Mouse (Mus musculus): ENCODE measurements around the gene Gtpbp4. TPM values are rescaled to one million over a fixed set of nuclear protein-coding genes. Genes with fewer than 3 reads are reported as not detected.
"Not testable (repeated sequence)": the region's sequence is repeated elsewhere in the genome, so short reads cannot be mapped to it uniquely, and the experiment has no call there.

Gtpbp4 gene
- polyA plus RNA-seq, 1 experiment from 2014 or later, result 48.4 TPM

DNA sequence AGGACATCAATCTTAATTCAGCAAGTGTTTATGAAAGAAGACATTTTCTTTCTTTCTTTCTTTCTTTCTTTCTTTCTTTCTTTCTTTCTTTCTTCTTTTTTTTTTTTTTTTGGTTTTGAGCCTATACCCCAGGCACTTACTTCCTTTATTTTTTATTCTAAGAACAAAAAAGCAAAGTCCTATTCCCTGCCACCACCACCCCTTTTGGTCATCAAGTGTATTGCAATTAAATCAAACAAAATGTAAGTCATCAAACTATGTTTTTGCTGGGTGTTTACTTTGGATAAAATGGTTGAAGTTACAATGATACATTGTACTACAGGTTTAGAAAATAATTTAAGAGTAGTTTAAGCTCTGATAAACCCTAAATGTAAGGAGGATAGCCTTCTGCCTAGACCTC is 23.5 kb downstream of the Gtpbp4 start:
- H3K4me1 ChIP-seq, result no peaks in the 10 kb centered on the region
- no peak for ATAC-seq (ENCODE audit: extremely low read depth, insufficient number of reproducible peaks, low FRiP score, low TSS enrichment)
- no peak overlapping the region for H3K4me2 ChIP-seq
- no peak overlapping the region for H3K9ac ChIP-seq
- H3K4me3 ChIP-seq, result no peak overlapping the region
- no peaks in the 10 kb centered on the region for H3K27me3 ChIP-seq (replicated peaks)
- H3K36me3 ChIP-seq, result peaks cover 94% of the 10 kb centered on the region
- H3K27ac ChIP-seq (replicated peaks), result no peak overlapping the region
- H3K9me3 ChIP-seq, result no peaks in the 10 kb centered on the region

DNA sequence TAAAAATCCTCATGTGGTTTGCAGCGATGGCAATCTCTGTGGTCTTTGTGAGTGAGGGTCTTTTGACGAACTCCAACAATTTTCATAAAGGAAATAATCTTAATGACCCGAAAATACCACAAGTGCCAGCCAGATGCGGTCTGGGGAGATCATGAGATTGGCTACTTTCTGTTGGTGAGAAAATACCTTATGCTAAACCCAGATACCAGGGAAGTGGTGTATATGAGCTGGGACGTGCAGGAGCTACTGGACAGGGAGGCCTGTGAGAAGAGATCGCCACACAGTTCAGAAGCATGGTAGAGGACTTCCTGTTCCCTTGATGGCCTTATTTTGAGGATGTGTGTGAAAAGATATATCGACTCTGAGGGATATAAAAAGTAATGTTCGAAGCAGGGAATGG is 28.1 kb downstream of the Gtpbp4 start:
- Histone ChIP-seq H3K9me3 (peaks cover 6% of the 10 kb centered on the region; the same call in 1 of the 2 replicates), H3K4me3 (no peak overlapping the region), H3K36me3 (peaks cover 63% of the 10 kb centered on the region), H3K27ac (replicated peaks) (no peak overlapping the region), H3K9ac (no peak overlapping the region), H3K27me3 (replicated peaks) (no peaks in the 10 kb centered on the region), H3K4me1 (0 out of 2 replicates have a peak, but pooled peaks cover under 1% of the 10 kb centered on the region), H3K4me2 (no peak overlapping the region)
- no peak for ATAC-seq (ENCODE audit: extremely low read depth, insufficient number of reproducible peaks, low FRiP score, low TSS enrichment)
- WGBS, result 92% methylated on average over 8 of the region's 8 CpGs

DNA sequence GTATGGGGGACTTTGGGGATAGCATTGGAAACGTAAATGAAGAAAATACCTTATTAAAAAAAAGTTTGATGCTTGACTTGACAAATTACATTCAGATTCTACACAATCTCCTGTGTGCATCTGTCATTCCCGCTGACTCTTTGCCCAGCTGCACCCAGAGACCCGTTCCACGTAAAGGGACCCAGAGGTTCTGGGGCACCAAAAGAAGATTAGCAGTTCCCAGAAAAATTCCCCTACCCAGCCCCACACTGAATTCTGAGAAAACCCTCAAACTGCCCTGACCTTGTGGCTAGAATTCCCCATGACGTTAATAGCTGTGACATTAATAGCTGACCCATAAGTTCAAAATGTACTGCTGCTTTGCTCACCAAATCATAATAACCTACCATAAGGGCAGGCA is 30.7 kb downstream of the Gtpbp4 start:
- H3K4me3 ChIP-seq, result no peak overlapping the region
- H3K27me3 ChIP-seq (replicated peaks), result no peaks in the 10 kb centered on the region
- H3K4me1 ChIP-seq, result peaks cover 19% of the 10 kb centered on the region; the same call in 1 of the 2 replicates
- no peak for ATAC-seq (ENCODE audit: extremely low read depth, insufficient number of reproducible peaks, low FRiP score, low TSS enrichment)
- H3K36me3 ChIP-seq, result peaks cover 42% of the 10 kb centered on the region
- H3K4me2 ChIP-seq, result no peak overlapping the region
- peaks cover 6% of the 10 kb centered on the region; the same call in 1 of the 2 replicates for H3K9me3 ChIP-seq
- no peak overlapping the region for H3K9ac ChIP-seq
- 93% methylated on average over 5 of the region's 5 CpGs for WGBS
- H3K27ac ChIP-seq (replicated peaks), result no peak overlapping the region

DNA sequence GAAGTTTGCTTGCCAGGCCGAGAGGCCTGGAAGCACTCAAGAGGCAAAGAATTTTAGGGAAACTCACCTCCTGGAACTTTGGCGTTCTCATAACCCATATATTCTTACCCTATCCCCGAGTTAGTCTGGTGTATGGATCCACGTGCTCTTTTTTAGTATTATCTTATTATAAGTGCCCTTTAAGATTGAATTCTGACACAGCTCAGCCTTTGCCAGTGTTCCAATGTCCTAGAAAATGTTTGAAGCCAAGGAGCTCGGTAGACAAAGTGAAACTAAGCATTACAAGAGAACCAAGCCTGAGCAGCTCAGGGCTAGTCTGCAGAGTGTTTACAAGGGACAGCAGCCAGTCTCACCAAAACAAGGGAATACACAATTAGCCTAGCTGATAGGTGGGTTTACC is 33.6 kb downstream of the Gtpbp4 start:
- not testable (repeated sequence) for H3K4me3 ChIP-seq; ATAC-seq (ENCODE audit: extremely low read depth, insufficient number of reproducible peaks, low FRiP score, low TSS enrichment); H3K27me3 ChIP-seq (replicated peaks); H3K9me3 ChIP-seq
- H3K27ac ChIP-seq (replicated peaks), result 0 out of 2 replicates have a peak overlapping the region, but pooled peaks have one; percentile 40
- peaks cover 15% of the 10 kb centered on the region for H3K36me3 ChIP-seq
- 0 out of 2 replicates have a peak overlapping the region, but pooled peaks have one; percentile 37 for H3K9ac ChIP-seq
- H3K4me2 ChIP-seq, result peak overlapping the region; percentile 27
- peaks cover 19% of the 10 kb centered on the region; the same call in 1 of the 2 replicates for H3K4me1 ChIP-seq
- 26% methylated on average over 5 of the region's 5 CpGs for whole genome bisulfite sequencing

DNA sequence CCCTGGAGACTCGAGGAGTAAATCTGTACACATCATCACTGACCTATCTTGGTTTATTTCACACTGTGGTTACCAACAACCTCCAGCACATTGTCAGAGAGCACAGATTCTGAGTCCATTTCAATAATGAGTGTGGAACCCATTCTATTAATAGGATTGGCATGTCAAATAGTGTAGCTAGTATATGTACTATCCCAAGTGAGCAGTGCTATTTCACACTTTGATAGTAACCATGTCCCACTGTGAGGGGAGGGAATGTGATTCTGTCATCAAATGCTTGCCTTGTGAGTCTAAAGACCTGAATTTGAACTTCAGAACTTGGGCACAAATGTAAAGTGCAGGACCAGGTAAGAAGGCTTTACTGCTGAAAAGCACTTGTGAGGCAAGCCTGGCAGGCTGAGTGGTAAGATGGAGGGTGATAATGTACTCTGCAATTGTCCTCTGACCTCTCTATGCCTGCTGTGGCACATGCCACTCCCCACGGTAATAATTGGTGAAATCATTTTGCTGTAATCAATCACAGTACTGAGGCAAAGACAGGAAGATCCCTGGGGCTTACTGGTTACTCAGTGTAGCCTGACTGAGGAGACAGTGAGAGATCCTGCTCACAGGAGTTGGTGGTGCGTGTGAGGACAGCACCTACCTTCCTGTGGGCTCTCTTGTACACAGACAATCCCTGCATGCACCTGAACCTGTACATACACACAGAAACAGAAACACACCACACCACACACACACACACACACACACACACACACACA is 34.6 kb downstream of the Gtpbp4 start:
- not testable (repeated sequence) for H3K36me3 ChIP-seq; H3K9ac ChIP-seq; H3K4me3 ChIP-seq; H3K27ac ChIP-seq (replicated peaks); H3K9me3 ChIP-seq; H3K4me2 ChIP-seq; ATAC-seq (ENCODE audit: extremely low read depth, insufficient number of reproducible peaks, low FRiP score, low TSS enrichment); H3K27me3 ChIP-seq (replicated peaks)
- WGBS, result 58% methylated on average over 3 of the region's 3 CpGs
- peaks cover 19% of the 10 kb centered on the region; the same call in 1 of the 2 replicates for H3K4me1 ChIP-seq

DNA sequence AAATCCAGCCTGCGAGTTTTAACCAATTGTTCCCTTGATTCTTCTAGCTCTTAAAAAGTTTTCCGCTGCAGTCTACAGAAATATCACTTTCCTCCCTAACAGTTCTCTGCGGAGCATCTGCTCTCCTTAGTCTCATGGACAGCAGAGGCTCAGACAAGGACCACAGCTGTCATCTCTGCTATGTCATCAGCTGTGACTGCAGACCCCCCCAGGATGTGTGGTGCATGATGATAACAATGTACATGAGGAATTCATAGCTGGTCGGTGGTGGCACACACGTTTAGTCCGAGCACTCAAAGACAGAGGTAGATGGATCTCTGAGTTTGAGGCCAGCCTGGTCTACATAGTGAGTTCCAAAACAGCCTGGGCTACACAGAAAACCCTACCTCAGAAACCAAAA is 36.3 kb downstream of the Gtpbp4 start:
- not testable (repeated sequence) for H3K4me3 ChIP-seq; H3K9me3 ChIP-seq; H3K4me2 ChIP-seq; H3K27me3 ChIP-seq (replicated peaks); H3K27ac ChIP-seq (replicated peaks); H3K36me3 ChIP-seq; H3K9ac ChIP-seq; ATAC-seq (ENCODE audit: extremely low read depth, insufficient number of reproducible peaks, low FRiP score, low TSS enrichment)
- WGBS, result 58% methylated on average over 5 of the region's 6 CpGs
- peaks cover 19% of the 10 kb centered on the region; the same call in 1 of the 2 replicates for H3K4me1 ChIP-seq

DNA sequence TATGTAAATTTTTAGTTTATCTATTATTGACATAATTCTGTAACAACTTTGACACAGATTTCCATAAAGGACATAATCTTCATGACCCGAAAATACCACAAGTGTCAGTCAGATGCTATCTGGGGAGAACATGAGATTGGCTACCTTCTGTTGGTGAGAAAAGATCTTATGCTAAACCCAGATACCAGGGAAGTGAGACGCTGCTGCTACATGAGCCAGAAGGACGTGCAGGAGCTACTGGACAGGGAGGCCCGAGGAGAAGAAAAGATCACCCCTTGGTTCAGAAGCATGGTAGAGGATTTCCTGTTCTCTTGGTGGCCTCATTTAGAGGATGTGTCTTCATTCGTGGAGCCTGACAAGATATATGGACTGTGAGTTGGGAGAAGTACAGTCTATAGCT is 36.8 kb downstream of the Gtpbp4 start:
- H3K9ac ChIP-seq; H3K36me3 ChIP-seq; H3K4me2 ChIP-seq; H3K4me3 ChIP-seq; H3K27ac ChIP-seq (replicated peaks); ATAC-seq (ENCODE audit: extremely low read depth, insufficient number of reproducible peaks, low FRiP score, low TSS enrichment); H3K9me3 ChIP-seq; H3K27me3 ChIP-seq (replicated peaks): not testable (repeated sequence)
- 30% methylated on average over 1 of the region's 5 CpGs for WGBS
- H3K4me1 ChIP-seq, result peaks cover 19% of the 10 kb centered on the region; the same call in 1 of the 2 replicates

DNA sequence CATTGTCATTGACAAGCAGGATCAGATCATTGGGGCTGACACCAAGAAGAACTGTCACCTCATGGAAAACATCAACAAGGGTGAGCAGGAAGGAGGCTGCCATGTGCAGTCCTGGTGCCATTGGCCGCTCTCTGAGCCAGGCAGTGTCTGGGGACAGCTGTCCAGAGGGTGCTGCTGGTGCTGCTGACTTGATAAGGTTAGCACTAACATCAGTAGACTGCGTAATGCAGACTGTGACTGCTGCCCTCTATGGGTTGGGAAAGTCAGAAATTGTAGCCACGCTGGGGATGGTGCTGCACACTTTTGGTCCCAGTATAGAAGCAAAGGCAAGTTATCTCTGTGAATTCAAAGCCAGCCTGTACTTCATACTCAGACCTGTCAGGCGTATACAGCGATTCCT is 39.0 kb downstream of the Gtpbp4 start:
- H3K4me1 ChIP-seq; H3K27me3 ChIP-seq (replicated peaks); ATAC-seq (ENCODE audit: extremely low read depth, insufficient number of reproducible peaks, low FRiP score, low TSS enrichment); H3K4me3 ChIP-seq; H3K4me2 ChIP-seq; H3K36me3 ChIP-seq; H3K27ac ChIP-seq (replicated peaks); H3K9me3 ChIP-seq; H3K9ac ChIP-seq: not testable (repeated sequence)
- no CpG with 5 or more reads among the region's 5 CpGs for WGBS

DNA sequence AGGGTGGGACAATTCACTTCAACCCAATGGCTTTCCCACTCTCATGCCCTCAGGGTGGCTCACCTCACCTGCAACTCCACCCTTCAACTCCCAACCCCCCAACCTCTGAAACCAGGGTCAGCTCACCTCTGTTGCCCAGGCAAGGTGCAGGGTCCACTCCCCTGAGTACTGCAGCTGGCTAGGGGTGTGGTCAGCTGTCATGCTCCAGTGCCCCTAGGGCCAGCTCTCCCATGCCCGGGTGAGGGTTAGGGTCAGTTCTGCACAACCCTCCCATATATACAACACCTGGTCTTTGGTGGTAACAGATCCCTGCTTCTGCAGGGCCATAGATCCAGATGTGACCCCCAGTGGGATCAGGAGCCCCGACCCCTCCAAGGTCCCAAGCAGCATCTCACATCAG is 40.8 kb downstream of the Gtpbp4 start:
- not testable (repeated sequence) for H3K36me3 ChIP-seq
- WGBS, result 82% methylated on average over 2 of the region's 2 CpGs

DNA sequence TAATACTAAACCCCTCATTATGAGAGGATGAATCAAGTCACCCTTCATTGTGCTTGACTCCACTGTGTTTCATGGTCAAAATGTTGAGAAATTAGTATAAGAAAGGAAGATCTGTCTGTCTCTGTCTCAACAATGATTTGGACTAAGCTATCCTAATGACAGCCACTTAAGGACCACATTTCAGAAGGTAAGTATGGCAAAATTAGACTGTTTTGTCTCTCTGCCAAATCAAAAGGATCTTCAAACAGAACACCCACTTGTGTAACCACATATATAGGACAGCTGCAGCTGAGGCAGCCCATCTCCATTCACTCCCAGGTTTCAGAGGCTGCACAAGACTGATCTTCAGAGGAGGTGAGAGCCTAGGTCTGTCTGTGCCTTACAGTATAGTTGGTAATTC is 43.3 kb downstream of the Gtpbp4 start, which contains the start of gene Idi2:
Gene Idi2, plus strand, starts transcription at position 301 of the 400 bp plus-strand sequence.
- not testable (repeated sequence) for ATAC-seq (ENCODE audit: extremely low read depth, insufficient number of reproducible peaks, low FRiP score, low TSS enrichment); H3K4me3 ChIP-seq; H3K27ac ChIP-seq (replicated peaks); H3K9me3 ChIP-seq; H3K36me3 ChIP-seq; H3K4me1 ChIP-seq; H3K4me2 ChIP-seq; H3K27me3 ChIP-seq (replicated peaks); H3K9ac ChIP-seq

More for the DNA sequence above, 40.8 kb downstream of the Gtpbp4 start:
- H3K9me3 ChIP-seq; H3K4me3 ChIP-seq; H3K27me3 ChIP-seq (replicated peaks); H3K27ac ChIP-seq (replicated peaks); H3K9ac ChIP-seq; H3K4me2 ChIP-seq; H3K4me1 ChIP-seq; ATAC-seq (ENCODE audit: extremely low read depth, insufficient number of reproducible peaks, low FRiP score, low TSS enrichment): not testable (repeated sequence)

DNA sequence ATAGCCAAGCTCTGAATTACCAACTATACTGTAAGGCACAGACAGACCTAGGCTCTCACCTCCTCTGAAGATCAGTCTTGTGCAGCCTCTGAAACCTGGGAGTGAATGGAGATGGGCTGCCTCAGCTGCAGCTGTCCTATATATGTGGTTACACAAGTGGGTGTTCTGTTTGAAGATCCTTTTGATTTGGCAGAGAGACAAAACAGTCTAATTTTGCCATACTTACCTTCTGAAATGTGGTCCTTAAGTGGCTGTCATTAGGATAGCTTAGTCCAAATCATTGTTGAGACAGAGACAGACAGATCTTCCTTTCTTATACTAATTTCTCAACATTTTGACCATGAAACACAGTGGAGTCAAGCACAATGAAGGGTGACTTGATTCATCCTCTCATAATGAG is 47.8 kb downstream of the Gtpbp4 start, which contains the start of gene Gm9745:
Gene Gm9745, minus strand, starts transcription at position 101 of the 400 bp plus-strand sequence.
- H3K4me2 ChIP-seq; H3K4me1 ChIP-seq; H3K27ac ChIP-seq (replicated peaks); ATAC-seq (ENCODE audit: extremely low read depth, insufficient number of reproducible peaks, low FRiP score, low TSS enrichment); H3K9ac ChIP-seq; H3K36me3 ChIP-seq; H3K9me3 ChIP-seq; H3K27me3 ChIP-seq (replicated peaks); H3K4me3 ChIP-seq: not testable (repeated sequence)

DNA sequence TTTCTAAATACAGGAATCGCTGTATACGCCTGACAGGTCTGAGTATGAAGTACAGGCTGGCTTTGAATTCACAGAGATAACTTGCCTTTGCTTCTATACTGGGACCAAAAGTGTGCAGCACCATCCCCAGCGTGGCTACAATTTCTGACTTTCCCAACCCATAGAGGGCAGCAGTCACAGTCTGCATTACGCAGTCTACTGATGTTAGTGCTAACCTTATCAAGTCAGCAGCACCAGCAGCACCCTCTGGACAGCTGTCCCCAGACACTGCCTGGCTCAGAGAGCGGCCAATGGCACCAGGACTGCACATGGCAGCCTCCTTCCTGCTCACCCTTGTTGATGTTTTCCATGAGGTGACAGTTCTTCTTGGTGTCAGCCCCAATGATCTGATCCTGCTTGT is 52.1 kb downstream of the Gtpbp4 start:
- not testable (repeated sequence) for H3K4me2 ChIP-seq; H3K27ac ChIP-seq (replicated peaks); H3K9me3 ChIP-seq; H3K27me3 ChIP-seq (replicated peaks); H3K4me1 ChIP-seq; H3K36me3 ChIP-seq; H3K9ac ChIP-seq; H3K4me3 ChIP-seq; ATAC-seq (ENCODE audit: extremely low read depth, insufficient number of reproducible peaks, low FRiP score, low TSS enrichment)
- no CpG with 5 or more reads among the region's 5 CpGs for WGBS

All from heart, embryonic 13.5 days (tissue).